Mouse (Mus musculus) 3134 (cell line): ENCODE data around the gene D11Wsu47e.
"Not testable (repeated sequence)": the region's sequence is repeated elsewhere in the genome, so short reads cannot be mapped to it uniquely, and the experiment has no call there.

Experiments used
- DNase-seq: peaks from one replicate; pipeline ENCODE4 v3.0.0-alpha.2; 2011; ENCODE audit warnings: low spot score; ENCODE audit not compliant: insufficient read length; ENCODE audit errors: extremely low read depth

D11Wsu47e gene

DNA sequence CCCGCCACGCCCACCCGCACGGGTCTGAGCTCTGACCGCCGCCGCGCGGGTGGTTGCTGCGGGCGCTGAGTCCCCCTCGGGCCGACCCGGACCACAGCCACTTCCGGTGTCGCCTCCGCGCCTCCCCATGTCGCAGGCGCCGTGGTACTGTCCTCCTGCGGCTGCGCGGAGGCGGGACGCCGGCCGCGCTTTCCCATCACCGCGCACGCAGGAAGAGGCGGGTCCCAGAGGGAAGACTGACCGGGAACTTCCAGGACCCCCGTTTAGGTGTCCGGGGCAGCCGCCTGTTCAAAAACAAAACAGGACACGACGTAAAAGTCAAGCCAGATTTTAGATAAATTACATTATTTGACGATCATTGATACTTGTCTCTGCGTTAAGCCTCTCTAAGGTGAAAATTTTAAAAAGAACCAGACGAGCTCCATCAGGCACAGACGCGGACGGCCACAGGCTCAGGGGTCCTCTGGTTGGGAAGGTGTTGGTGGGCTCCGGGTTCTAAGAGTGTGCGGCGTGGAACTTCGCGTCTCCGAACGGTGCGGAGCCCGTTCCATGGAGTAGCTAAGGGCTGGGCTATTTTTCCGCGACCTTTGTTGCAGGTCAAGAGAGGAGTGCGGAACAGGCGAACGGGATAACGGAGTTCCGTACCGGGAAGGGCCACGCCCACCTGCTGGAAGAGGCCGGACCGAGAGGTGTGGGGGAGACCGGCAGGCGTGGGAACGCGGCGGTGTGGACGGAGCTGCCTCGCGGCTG, at the start of gene D11Wsu47e, which contains the start of gene Fam104a:
Gene D11Wsu47e, plus strand, starts transcription at position 456 of the 750 bp plus-strand sequence.
Gene Fam104a, minus strand, starts transcription at position 199 of the 750 bp plus-strand sequence.
- peak; percentile 97 for DNase-seq

DNA sequence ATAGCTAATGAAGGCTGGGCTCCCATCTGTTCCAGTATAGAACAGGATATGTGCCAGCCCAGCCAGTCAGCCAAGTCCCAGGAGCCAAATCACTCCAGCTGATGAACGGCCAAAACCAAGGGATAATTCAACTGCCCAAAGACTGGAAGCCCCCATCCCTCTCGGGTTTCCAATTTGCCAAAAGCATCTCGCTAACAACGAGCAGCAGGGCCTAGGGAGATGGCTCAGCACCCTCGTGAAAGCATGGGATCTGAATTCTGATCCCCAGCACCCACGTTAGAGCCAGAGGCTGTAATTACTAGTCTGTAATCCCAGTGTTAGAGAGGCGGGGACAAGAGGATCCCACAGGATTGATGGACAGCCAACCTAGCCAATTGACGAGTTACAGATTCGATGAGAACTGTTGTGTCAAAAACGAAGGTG, 49.5 kb upstream of the D11Wsu47e start:
- DNase-seq, result no peak

DNA sequence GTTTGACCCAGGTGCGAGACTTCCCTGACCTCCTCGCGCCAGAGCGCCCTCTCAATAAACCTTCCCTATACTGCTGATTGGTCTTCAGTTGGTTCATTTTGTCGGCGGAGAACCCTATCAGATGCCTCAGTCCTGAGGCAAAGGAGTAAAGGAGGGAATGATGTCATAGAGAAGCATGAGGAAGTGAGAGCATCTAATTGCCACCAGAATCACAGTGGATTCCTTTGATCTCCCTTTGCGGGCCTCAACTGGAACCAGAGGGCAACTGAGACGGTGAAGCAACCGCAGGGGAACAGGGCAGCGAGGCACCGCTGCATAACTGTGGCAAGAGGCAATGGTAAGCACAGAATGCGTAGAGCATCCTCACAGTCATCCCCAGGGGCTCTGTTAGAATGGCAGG, 45.5 kb upstream of the D11Wsu47e start:
- no peak for DNase-seq

DNA sequence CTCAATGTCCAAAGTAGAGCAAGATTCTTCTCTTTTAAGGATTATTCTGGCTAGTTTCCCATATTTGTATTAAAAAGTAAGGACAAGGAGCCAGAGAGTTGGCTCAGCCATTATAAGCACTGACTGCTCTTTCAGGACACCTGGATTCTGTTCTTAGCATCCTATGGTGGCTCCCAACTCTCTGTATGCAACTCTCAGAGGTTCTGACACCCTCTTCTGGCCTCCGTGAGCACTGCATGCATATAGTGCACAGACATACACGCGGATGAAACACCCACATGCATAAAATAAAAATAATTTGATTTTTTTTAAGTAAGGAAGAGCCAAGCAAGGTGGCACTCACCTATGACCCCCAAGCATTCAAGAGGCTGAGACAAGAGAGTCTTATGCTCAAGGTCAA, 39.0 kb upstream of the D11Wsu47e start:
- no peak for DNase-seq

DNA sequence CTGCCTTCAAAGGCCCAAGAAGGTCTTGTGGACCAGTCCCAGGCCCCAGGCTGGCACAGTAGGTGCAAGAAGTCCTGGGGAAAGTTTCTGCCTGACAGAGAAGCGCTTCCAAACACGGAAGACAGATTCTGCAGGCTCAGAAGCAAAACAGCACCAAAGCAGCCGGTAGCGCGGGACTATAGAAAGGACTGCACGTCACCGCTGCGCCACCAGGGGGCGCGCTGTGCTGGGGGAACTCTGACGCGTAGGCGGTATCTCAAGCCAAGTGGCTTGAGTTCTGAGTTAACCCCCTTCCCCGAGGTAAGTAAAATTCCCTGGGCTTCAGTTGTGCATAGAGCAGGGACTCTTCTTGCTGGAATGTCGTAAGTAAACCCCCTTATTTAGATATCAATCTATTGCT, 36.1 kb upstream of the D11Wsu47e start:
- peak; percentile 85 for DNase-seq

DNA sequence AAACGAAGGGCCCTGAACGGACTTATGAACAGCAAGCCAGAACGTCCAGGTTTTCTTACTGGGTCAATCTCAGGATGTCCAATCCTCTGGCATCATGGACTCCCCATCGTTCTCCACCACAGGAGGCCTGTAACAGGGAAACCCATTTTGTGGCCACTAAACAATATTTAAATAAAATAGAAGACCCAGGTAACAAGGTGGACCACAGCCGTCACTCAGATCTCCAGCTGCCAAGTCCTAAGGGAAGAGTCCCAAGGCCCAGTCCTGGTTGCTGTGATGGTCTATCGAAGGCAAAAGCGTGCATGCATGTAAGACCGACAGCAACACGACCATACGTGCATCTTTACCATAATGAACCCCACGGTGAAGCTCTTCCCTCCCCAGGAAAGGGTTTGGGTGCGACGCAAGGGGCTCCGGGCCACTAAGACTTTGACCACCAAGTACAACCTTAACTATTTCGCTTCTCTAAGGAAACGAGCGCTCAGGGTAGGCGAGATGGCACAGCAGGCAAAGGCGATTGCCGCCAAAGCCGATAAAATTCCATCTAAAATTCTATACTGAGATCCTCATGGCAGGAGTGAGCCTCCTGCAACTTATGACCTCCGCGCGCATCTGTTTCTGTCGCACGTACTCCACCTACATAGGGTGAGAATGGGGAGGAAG, 35.4 kb upstream of the D11Wsu47e start, which contains the start of gene Cog1:
Gene Cog1, plus strand, starts transcription at position 480 of the 663 bp plus-strand sequence.
- DNase-seq, result no peak

DNA sequence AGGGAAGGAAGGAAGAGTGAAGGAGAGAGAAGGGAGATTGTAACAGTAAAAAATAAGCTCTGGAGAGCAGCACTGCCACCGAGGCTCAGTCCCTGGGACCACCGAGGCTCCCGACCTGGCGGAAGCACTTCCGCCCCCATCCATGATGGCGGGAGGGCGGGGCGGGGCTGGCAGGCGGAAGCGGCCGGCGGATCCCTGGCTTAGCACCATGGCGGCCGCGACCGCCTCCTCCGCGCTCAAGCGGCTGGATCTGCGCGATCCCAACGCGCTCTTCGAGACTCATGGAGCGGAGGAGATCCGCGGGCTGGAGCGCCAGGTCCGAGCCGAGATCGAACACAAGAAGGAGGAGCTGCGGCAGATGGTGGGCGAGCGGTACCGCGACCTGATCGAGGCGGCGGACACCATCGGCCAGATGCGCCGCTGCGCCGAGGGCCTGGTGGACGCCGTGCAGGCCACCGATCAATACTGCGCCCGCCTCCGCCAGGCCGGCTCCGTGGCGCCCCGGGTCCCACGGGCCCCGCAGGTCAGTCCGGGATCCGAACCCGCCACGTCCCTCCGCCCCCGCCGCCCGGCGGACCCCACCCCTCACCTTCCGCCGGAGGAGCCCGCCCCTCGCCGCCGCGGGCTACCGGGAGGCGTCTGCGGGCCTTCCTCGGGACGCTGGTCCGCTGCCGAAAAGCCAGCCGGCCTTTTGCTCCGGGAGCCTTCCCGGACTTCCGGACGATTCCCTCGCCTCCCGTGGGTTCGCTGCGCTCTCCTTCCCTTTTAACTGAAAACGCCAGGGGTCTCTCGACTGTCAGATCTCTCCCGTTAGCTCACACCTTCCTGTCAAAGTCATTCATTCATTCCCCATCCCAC, 34.6 kb upstream of the D11Wsu47e start, which contains the start of gene Slc39a11:
Gene Slc39a11, minus strand, starts transcription at position 727 of the 858 bp plus-strand sequence.
- peak; percentile 79 for DNase-seq

DNA sequence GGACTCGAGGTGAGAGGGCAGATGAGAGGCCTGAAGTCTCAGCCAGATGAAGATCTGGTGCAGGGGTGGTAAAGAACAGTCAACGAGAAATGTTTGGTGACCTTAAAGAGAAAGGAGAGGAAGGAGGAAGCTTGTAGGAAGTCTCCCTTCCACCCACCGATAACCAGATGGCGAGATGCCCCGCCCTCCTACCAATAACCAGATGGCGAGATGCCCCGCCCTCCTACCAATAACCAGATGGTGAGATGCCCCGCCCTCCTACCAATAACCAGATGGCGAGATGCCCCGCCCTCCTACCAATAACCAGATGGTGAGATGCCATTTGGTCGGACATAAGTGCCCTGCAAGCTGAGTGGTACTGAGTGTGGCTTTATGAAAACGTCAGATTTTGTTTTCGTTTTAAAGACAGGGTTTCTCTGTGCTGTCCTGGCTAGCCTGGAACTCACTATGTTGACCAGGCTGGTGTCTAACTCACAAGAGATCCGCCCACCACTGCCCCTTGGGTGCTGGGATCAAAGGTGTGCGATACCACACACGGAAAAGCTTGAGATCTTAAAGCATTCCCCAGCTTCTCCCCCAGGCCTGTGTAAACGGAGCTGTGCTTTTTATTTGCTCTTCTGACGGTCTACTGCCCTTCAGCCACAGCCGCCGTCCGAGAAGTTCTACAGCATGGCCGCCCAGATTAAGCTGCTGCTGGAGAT, 32.9 kb upstream of the D11Wsu47e start:
- DNase-seq, result no peak

DNA sequence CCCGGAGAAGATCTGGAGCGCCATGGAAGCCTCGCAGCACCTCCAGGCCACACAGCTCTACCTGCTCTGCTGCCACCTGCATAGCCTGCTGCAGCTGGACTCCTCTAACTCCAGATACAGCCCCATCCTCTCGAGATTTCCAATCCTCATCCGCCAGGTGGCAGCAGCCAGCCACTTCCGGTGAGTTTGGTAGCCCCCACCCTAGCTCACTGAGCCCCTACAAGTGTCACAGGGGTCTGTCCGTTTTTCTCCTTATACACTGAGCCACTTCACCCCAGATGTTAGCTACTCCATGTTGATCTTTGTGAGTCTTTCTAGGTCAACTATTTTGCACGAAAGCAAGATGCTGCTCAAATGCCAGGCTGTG, 32.3 kb upstream of the D11Wsu47e start:
- no peak for DNase-seq

DNA sequence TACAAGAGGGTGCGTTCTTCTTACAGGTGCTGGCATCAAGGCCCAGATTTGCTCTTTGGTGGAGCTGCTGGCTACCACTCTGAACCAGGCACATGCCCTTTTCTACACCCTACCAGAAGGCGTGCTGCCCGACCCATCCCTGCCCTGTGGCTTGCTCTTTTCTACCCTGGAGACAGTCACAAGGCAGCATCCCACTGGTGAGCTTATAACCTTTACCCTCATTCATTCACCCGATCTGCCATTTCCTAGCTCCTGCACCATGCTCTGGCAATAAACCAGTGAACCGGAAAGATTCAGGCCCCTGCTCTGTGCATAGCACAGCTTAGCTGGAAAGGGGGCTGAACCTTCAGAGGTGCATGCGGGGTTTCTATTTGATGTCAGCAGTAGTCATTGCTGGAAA, 31.7 kb upstream of the D11Wsu47e start:
- no peak for DNase-seq

DNA sequence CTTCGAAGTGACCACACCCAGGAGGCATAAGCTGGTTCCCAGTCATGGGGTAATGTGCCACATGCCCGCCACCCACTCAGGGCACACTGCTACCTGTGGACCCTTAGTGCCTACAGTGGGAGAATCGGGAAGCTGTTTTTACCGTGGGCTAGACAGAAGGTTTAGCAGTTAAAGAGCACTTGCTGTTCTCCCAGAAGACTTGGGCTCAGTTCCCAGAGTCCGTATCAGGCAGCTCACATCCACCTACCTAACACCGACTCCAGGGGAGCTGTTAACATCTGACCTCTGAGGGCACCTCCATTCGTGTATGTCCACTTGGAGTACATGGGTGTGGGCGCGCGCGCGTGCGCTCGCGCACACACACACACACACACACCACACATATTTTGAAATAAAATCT, 30.1 kb upstream of the D11Wsu47e start:
- DNase-seq, result no peak

DNA sequence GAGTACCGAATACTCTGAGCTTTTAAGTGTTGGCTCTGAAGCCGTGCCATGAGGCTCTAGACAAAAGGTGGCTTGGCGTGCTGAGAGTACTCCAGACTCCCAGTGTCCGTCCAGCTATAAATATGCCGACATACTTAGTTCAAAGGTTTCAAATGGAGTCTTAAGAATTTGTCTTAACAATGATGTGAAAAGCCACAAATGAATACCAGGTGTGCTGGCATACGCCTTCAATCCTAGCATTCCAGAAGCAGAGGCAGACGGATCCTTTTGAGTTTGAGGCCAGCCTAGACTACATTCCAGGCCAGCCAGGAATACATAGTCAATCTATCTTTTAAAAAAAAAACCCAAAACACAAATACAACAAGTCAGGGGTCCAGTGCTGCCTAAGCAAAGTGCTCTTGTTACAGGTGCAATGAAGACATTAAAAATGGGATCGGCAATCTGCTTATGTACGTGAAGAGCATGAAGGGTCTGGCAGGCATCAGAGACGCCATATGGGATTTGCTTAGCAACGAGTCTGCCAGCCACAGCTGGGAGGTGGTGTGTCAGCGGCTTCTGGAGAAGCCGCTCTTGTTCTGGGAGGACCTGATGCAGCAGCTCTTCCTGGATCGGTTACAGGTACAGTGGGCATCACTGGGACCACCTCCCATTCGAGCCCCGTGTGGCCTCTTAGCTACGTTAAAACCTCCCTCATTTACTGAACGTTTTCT, 29.5 kb upstream of the D11Wsu47e start:
- DNase-seq, result no peak

DNA sequence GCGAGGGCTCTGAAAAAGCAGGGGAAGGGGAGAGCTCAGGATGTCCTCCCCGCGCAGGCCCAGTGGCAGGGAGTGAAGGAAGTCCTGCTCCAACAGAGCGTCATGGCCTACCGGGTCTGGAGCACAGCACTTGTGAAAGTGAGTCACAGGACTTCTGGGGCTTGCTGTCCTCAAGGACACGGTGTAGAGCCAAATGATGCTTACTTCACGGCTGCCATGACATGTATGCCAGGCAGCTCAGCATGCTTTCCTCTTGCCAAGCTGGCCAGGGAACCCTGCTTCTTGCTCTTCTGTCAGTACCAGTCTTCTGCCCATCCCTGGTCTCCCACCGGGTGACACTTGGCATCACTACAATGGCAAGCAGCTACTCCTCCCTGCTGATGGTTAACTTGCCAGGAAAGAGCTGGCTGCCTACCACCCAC, 27.7 kb upstream of the D11Wsu47e start:
- DNase-seq, result no peak

DNA sequence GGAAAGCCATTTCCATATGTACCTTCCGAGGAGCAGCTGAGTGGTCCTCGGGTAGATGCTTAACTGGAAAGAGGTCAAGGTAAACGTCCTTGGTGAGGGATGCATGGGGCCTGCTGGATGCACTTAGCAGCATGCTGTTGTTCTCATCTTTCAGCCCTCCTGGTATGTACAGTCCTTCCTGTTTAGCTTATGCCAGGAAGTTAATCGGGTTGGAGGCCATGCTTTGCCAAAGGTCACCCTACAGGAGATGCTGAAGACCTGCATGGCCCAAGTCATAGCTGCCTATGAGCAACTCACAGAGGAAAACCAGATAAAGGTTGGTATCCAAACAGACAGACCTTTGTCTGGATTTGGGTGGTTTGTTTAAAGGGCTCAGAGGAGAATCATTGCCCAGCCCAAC, 27.0 kb upstream of the D11Wsu47e start:
- no peak for DNase-seq

DNA sequence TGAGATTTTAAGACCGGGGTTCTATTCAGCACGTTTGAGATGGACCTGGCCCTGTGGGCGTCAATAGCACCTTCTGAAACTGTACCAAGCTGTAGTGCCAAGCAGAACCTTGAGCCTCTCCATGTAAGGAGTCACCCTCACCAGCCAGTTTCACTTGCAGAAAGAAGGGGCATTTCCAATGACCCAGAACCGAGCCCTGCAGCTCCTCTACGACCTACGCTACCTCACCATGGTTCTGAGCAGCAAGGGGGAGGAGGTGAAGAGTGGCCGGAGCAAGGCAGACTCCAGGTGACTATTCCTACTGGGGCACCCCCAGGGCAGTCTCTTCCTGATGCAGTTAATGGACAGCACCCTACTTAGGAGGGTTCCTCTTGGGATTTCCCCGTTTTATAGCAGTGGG, 25.9 kb upstream of the D11Wsu47e start:
- DNase-seq, result no peak

DNA sequence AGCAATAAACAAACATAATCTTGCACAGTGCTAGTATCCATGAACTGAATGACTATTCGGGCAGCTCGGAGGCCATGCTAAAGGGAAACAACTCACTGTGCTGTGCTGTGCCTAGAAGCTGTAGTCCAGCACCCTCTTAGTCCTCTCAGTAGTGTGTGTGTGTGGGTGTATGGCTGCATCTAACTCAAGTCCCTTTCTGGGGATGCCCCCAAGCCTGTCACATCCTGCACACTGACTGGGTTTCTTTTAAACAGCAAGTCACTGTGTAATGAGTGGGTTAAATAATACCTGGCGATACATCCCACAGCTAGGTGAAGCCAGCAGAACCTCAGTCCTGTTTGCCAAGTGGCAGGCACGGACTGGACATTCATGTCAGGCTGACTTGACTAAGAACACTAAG, 25.4 kb upstream of the D11Wsu47e start:
- DNase-seq, result no peak

DNA sequence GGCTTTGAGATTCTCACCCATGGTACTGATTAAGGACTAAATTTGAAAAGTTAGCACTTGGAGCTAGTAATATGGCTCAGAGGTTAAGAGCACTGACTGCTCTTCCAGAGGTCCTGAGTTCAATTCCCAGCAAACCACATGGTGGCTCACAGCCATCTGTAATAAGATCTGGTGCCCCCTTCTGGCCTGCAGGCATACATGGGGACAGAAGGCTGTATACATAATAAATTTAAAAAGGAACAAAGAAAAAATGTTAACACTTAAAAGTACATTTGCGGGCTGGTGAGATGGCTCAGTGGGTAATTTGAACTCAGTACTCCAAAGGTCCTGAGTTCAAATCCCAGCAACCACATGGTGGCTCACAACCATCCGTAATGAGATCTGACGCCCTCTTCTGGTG, 24.0 kb upstream of the D11Wsu47e start:
- not testable (repeated sequence) for DNase-seq

DNA sequence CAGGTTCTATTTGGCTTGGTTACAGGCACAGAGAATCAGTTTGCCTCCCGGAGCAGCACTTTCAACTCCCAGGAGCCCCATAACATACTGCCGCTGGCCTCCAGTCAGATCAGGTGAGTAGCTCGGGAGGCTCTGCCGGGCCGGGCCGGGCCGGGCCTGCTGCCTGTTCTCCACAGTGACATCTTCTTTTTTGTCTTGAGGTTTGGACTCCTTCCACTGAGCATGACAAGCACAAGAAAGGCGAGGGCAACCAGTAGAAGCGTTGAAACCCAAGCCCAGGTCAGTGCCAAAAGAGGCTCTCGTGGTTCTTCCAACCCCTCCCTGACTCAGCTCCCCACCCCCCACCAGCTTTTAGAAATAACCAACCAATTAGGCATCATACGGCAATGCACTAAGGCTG, 23.3 kb upstream of the D11Wsu47e start:
- DNase-seq, result peak; percentile 82

DNA sequence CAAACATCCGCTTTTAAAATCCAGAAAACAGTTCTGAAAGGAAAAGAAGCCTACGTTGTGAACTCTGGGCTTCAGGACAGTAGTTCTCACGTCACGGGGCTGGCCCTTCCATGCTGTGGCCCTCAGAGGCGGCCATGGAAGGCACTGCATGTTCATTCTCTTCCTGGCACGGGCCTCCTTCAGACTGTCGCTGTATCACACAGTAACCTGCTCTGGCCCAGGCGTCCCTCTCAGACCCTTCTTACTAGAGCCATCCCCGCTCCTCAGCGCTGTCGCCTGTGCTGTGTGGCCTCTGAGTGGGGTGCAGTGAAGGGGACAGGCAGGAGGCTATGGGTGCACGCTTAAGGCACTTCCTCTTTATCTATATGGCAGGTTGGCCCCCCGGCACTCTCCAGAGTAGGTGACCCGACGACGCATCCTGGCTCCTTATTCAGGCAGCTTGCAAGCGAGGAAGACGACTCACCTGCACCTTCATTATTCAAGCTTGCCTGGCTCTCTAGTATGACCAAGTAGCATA, 22.3 kb upstream of the D11Wsu47e start:
- DNase-seq, result no peak

DNA sequence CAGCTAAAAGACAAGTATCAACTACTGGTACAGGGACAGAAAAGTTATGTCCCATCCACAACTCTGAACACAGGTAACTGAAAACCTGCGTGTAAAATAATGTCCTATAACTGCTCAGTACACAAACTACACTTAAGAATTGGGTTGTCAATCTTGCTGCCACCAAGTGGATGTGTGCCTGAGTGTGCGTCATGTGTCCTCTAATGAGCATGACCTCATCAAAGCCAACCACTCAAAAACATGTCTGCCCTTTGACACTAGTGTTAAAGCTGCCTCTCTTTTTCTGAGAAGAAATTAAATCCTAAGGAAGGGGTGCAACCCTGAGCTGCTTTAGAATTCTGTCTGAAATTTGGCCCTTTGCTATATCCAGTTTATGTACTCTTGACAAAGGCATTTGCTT, 19.9 kb upstream of the D11Wsu47e start:
- DNase-seq, result no peak
